Mouse (Mus musculus): Measurements from ENCODE around the gene Opn3.

DNA sequence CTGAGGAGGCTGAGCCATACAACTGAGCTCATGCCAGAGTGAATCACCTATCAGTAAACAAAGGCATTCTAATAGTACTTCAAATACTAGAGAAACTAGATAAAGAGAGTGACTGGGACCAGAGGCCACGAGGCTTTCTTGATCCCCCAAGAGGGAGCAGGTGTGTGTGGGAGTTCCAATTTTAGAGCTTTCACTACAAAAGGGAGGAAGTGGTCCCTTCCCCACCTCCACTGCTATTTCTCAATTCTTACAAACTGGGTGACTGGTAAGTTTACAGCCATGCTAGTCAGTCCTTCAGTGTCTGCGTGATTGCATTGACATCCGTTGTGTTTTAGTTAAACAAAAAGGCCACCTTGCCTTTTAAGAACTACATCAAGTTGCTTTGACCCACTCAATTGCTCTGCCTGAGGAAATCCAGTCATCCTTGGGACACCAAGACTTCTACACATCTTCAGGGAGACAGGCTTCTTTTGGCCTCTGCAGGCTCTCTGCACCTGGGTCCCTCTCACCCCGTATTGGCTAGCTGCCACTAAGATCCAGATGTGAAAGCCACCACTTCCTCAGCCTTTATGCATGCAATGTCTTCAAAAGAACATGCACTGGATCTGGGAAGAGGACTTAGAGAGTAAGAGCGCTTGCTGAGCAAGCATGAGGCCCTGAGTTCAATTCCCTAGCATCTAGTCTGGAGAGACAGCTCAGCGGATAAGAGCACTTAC, 52.0 kb downstream of the Opn3 start:
- TF ChIP-seq CTCF (IDR thresholded peaks at IDR 0.05; ENCODE audit: extremely low read depth, insufficient read depth, insufficient read length, insufficient replicate concordance) (no peak), POLR2A (IDR thresholded peaks at IDR 0.05; ENCODE audit: low read depth, low read length) (no peak)
